Mouse (Mus musculus) bone marrow macrophage, adult 2 months (primary cell): ENCODE measurements around the gene Efs.

Experiments
- CTCF ChIP-seq: IDR thresholded peaks from 2 replicates; pipeline ENCODE4 v1.5.1; 2012; ENCODE audit warnings: low read depth, mild to moderate bottlenecking, low read length, moderate library complexity
- POLR2A ChIP-seq: IDR thresholded peaks from 2 replicates; pipeline ENCODE4 v1.6.1; 2012; ENCODE audit warnings: mild to moderate bottlenecking, low read depth, low read length, borderline replicate concordance

- TF ChIP-seq POLR2A (no peak), CTCF (no peak)
These were observed 4.5 kb upstream of the Efs start for GRCm38 (mm10) chr14:54930431-54930830.
